Mouse (Mus musculus) ovary, postnatal 14 days (tissue): ENCODE results near the gene Trmt2a.
A peak's percentile ranks its signal among the peaks of the same experiment; 100 is the strongest.
"Not testable (repeated sequence)": the region's sequence is repeated elsewhere in the genome, so short reads cannot be mapped to it uniquely, and the experiment has no call there.

Source experiments
- DNase-seq: peaks from one replicate; pipeline ENCODE4 v3.0.0; 2022; ENCODE audit warnings: low spot score

Gene Trmt2a

DNA sequence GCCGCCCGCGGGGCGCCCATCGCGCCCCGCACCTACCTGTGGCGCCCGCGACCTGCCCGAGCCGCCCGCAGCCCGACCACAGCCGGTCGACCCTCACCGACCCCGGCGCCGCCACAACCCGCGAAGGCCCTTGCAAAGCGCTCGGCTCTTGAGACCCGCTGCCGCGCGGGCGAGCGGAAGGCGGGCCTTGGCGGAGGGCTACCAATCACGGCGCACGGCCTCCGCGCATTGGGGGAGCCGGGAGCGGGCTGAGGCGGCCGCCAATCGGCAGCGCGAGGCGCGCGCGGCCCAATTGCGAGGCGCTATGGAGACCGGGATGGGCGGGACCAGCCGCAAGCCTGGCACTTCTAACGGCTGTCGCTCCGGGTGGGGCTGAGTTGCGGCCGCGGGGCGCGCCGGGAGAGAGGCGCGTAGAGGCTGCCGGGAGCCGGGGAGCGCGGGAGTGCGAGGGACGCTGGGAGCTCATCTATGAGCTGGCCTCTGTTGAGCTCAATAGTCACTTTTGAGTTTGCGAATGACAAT, 40.6 kb downstream of the Trmt2a start, which contains the start of gene Dgcr8:
Gene Dgcr8 (minus strand): TSS at position 180 of the 522 bp plus-strand sequence.
- DNase-seq, result peak; percentile 95

GRCm38 (mm10) chr16:18289614-18290013, 41.1 kb downstream of the Trmt2a start:
- not testable (repeated sequence) for DNase-seq
